Mouse (Mus musculus): ENCODE results near the gene Abcg8. TPM values are rescaled to one million over a fixed set of nuclear protein-coding genes. Genes with fewer than 3 reads are reported as not detected.

Abcg8 gene
- polyA plus RNA-seq, 1 experiment from 2014 or later: 0.14 TPM

DNA sequence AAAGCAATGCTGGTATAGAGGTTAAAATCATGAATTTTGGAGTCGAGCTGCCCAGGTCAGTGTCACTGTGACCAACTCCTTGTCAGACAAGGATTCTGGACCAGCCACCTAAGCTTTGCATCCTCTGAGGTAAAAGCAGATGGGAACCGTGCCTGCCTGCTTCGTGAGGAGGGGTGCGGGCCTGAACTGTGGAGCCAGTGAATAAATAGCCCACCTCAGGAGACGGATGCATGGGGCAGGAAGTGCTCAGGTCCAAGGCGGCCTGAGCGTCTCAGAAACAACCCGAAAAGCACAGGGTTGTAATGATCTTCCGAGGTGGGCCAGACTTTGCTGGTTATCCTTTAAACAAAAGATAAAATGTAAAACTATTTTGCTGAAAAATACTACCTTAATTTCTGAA lies 31.0 kb upstream of the Abcg8 start:
- ATAC-seq: no peak
- Histone ChIP-seq H3K27me3 (replicated peaks) (0 out of 2 replicates have a peak, but pooled peaks cover 3% of the 10 kb centered on the region), H3K4me3 (no peak overlapping the region), H3K4me2 (no peak overlapping the region), H3K9me3 (replicated peaks) (no peaks in the 10 kb centered on the region), H3K36me3 (no peaks in the 10 kb centered on the region), H3K27ac (no peak overlapping the region), H3K4me1 (peaks cover 3% of the 10 kb centered on the region; the same call in 1 of the 2 replicates), H3K9ac (no peak overlapping the region)
- WGBS (ENCODE audit: insufficient replicate concordance): 46% methylated on average over 9 of the region's 9 CpGs

DNA sequence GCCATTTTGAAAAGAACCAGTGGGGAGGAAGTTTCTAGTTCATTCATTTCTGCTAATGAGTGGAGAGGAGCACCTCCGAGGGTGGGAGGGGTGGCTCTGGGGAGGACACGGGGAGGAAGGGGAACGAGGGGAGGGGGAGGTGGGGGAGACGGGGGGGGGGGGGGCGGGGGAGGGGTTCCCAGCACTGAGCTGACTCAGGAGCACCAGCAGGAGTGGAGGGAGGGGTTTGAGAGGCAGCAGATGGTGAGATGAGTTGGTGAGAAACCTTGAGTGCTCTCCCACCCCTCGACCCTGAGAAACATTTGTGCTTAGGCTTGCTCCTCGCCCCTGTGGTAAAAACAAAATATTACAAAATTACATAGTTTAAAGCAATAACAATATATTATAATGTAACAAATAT lies 30.2 kb upstream of the Abcg8 start:
- Histone ChIP-seq H3K27ac (no peak overlapping the region), H3K9me3 (replicated peaks) (no peaks in the 10 kb centered on the region), H3K4me3 (no peak overlapping the region), H3K4me2 (no peak overlapping the region), H3K4me1 (peaks cover 3% of the 10 kb centered on the region; the same call in 1 of the 2 replicates), H3K9ac (no peak overlapping the region), H3K36me3 (no peaks in the 10 kb centered on the region), H3K27me3 (replicated peaks) (0 out of 2 replicates have a peak, but pooled peaks cover 3% of the 10 kb centered on the region)
- WGBS (ENCODE audit: insufficient replicate concordance): 17% methylated on average over 3 of the region's 7 CpGs
- ATAC-seq: no peak

DNA sequence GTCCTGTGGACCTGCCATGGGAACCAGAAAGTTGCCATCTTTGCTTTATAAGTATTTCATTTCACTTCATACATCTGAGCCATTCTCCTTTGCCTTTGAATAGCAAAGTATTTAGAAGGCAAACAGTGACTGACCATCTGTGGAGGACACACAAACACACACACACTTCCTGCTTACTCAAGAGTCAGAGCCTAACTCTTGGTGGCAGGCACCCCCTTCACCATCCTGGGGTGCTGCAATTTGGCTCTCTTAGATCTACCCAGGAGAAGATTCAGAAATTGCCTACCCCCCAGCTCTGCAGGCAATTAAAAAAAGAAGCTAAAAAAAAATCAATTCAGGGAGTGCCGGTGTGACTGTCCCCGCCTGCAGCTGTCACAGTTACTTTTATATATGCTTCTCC lies 29.6 kb upstream of the Abcg8 start:
- Histone ChIP-seq H3K36me3 (no peaks in the 10 kb centered on the region), H3K9ac (no peak overlapping the region), H3K4me1 (peaks cover 3% of the 10 kb centered on the region; the same call in 1 of the 2 replicates), H3K9me3 (replicated peaks) (no peaks in the 10 kb centered on the region), H3K27ac (no peak overlapping the region), H3K4me2 (no peak overlapping the region), H3K4me3 (no peak overlapping the region), H3K27me3 (replicated peaks) (0 out of 2 replicates have a peak, but pooled peaks cover 3% of the 10 kb centered on the region)
- ATAC-seq: no peak
- WGBS (ENCODE audit: insufficient replicate concordance): 67% methylated on average over 2 of the region's 2 CpGs

DNA sequence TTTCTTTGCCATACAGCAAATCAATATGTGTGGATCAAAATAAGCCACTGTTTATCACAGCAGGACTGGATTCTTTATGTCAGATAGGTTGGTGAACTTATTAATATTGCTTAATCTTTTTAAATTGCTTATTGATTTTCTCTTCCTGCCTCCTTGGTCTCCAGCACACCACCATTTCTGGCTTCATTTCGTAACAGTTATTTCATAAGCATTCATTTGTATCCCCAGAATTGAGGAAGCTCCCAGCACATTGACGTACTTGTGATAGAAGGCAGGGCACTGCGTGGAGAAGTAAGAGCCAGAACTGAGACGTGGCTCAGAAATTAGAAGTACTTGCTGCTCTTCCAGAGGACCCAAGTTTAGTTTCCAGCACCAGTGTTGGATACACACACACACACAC lies 28.5 kb upstream of the Abcg8 start:
- 41% methylated on average over 4 of the region's 4 CpGs for WGBS (ENCODE audit: insufficient replicate concordance)

DNA sequence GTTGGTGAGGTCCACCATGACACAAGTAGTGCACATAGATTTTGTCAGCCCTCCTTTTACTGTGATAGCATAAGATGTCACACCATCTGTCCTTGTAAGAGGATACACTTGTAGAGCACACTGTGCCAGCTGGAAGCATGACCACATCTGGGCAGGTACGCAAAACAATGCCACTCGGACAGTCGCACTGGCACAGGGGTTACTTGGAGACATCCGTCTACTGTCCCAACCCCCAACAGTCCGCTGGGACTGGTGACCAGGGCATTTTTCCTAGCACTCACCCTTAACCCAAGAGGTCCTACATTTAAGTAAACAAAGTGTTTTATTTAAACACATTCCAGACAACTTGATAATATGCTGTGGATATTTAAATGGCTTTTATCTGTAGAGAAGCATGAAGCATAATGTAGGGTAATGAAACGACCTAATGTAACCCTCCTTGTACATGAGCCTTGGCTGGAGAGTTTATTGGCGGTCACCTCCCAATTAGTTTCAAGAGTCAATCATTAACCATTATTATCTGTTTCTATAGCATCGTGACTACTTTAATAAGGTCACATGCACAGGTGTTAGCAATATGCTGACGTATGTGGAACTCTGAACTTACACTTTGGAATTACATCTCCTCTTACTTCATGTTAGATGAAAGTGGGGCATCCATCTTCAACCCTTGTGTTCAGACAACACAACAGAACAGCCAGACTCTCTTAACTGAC lies 25.6 kb upstream of the Abcg8 start:
- Histone ChIP-seq H3K4me1 (peaks cover 3% of the 10 kb centered on the region; the same call in 1 of the 2 replicates), H3K4me2 (no peak overlapping the region), H3K9me3 (replicated peaks) (no peaks in the 10 kb centered on the region), H3K4me3 (no peak overlapping the region), H3K27me3 (replicated peaks) (no peaks in the 10 kb centered on the region), H3K36me3 (no peaks in the 10 kb centered on the region), H3K27ac (no peak overlapping the region), H3K9ac (no peak overlapping the region)
- WGBS (ENCODE audit: insufficient replicate concordance): 71% methylated on average over 9 of the region's 9 CpGs
- no peak for ATAC-seq

More for the DNA sequence above, 28.5 kb upstream of the Abcg8 start:
- Histone ChIP-seq H3K36me3 (no peaks in the 10 kb centered on the region), H3K9me3 (replicated peaks) (no peaks in the 10 kb centered on the region), H3K9ac (no peak overlapping the region), H3K4me2 (no peak overlapping the region), H3K27ac (no peak overlapping the region), H3K4me3 (no peak overlapping the region), H3K27me3 (replicated peaks) (0 out of 2 replicates have a peak, but pooled peaks cover 3% of the 10 kb centered on the region), H3K4me1 (peaks cover 3% of the 10 kb centered on the region; the same call in 1 of the 2 replicates)
- ATAC-seq: no peak

DNA sequence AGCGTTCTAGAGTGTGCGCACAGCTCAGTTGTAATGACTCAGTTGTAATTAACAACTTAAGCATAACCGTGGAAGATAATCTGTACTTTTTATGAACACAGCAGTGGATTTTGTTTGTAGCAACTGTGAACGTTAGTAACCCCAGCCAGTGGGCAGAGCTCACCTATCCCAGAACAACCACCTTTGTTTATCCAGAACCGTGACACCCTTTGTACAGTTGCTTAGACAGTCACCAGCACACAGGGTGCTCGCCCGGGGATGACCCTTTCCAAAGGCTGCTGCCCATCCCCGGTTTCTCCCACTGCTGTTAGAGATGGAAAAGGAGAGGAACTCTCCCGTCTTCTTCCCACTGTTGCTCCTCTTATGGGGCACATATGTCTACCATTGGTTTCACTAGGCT lies 22.6 kb upstream of the Abcg8 start:
- H3K4me3 ChIP-seq: no peak overlapping the region
- no peak overlapping the region for H3K27ac ChIP-seq
- WGBS (ENCODE audit: insufficient replicate concordance): 78% methylated on average over 9 of the region's 9 CpGs
- H3K4me1 ChIP-seq: no peaks in the 10 kb centered on the region
- H3K4me2 ChIP-seq: no peak overlapping the region
- no peak for ATAC-seq
- no peaks in the 10 kb centered on the region for H3K9me3 ChIP-seq (replicated peaks)
- H3K36me3 ChIP-seq: no peaks in the 10 kb centered on the region
- no peak overlapping the region for H3K9ac ChIP-seq
- no peaks in the 10 kb centered on the region for H3K27me3 ChIP-seq (replicated peaks)

DNA sequence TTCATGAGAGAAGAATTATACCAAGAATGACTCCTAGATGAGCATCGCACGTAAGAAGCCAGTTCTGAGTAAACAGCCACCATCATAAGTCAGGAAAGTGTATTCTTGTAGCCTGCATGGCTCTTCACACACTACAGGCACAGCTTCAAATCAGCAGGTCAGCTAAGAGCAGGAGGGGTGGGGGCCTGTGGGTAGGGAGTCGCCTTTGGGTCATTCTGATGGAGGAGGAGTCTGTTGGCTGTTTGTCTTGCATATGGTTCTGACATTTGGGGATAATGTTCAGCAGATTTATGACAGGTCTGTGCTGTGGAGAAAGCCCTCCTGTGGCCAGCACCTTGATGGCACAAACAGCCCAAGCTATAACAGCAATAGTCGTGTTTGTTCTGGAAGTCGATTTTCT lies 19.9 kb upstream of the Abcg8 start:
- Histone ChIP-seq H3K27me3 (replicated peaks) (no peaks in the 10 kb centered on the region), H3K4me1 (no peaks in the 10 kb centered on the region), H3K9ac (no peak overlapping the region), H3K4me3 (no peak overlapping the region), H3K4me2 (no peak overlapping the region), H3K36me3 (no peaks in the 10 kb centered on the region), H3K9me3 (replicated peaks) (no peaks in the 10 kb centered on the region), H3K27ac (no peak overlapping the region)
- WGBS (ENCODE audit: insufficient replicate concordance): 60% methylated on average over 5 of the region's 5 CpGs
- ATAC-seq: no peak

DNA sequence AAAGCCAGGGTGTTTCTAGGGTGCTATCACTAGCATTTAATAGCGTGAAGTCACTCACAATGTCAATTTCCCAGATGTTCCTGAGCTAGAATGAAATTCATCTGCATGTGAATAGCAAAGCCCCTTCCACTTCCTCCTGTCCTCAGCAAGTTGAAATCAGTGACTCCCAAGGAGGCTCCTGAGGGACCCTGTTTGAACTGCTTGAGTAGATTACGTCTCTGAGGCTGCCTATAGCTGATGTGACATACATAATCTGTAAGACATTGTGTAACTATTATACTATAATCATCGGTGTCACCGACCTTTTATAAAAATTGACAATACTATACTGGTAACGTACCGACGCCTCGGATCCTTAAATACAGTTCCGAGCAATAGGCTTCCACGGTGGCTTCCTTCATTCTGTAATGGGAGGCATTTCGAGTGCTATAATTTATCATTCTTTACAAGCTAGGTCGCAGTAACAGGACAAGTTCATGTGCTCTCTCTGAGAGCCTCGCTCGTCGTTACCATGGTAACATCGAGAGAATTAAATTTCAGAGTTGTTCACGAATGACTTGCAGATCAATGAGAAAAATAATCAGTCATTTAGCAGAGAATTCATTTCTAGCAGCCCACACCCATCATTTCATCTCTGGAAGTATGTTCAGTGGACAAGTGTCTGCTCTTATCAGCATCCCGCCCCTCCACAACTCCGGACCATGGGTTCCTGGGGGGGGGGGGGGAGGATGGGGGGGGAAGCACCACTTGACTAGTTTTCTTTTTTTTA lies 19.3 kb upstream of the Abcg8 start:
- Histone ChIP-seq H3K36me3 (no peaks in the 10 kb centered on the region), H3K27me3 (replicated peaks) (no peaks in the 10 kb centered on the region), H3K4me2 (no peak overlapping the region), H3K9ac (no peak overlapping the region), H3K4me1 (no peaks in the 10 kb centered on the region), H3K9me3 (replicated peaks) (no peaks in the 10 kb centered on the region), H3K4me3 (no peak overlapping the region), H3K27ac (no peak overlapping the region)
- WGBS (ENCODE audit: insufficient replicate concordance): 72% methylated on average over 19 of the region's 19 CpGs
- ATAC-seq: no peak

DNA sequence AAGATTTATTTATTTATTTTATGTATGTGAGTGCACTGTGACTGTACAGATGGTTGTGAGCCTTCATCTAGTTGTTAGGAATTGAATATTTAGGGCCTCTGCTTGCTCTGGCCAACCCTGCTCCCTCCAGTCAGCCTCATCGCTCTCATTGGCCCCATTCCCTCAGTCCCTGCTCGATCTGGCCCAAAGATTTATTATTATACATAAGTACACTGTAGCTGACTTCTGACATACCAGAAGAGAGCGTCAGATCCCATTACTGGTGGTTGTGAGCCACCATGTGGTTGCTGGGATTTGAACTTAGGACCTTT lies 18.7 kb upstream of the Abcg8 start:
- Histone ChIP-seq H3K9ac (no peak overlapping the region), H3K4me2 (no peak overlapping the region), H3K27me3 (replicated peaks) (no peaks in the 10 kb centered on the region), H3K4me3 (no peak overlapping the region), H3K27ac (no peak overlapping the region), H3K9me3 (replicated peaks) (no peaks in the 10 kb centered on the region), H3K4me1 (no peaks in the 10 kb centered on the region), H3K36me3 (no peaks in the 10 kb centered on the region)
- ATAC-seq: no peak
- 68% methylated on average over 3 of the region's 3 CpGs for WGBS (ENCODE audit: insufficient replicate concordance)

DNA sequence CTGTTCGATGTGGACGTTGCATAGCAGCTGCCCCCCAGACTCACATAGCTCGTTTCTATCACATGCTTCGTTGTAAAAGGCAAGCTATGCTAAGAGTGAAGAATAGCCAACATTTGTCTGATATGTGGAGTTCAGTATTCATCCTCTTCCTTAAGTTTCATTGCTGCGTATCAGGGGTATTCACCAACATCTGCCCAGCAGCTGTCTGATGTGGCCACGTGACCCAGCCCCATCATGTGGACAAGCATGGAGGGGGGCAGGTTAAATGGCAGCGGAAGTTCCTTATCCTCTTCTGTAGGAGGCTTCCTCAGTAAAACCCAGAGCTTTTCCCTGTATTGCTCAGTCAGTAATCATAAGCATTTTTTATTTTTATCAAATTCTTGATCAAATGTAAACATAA lies 18.3 kb upstream of the Abcg8 start:
- WGBS (ENCODE audit: insufficient replicate concordance): 63% methylated on average over 7 of the region's 7 CpGs
- no peaks in the 10 kb centered on the region for H3K9me3 ChIP-seq (replicated peaks)
- H3K36me3 ChIP-seq: no peaks in the 10 kb centered on the region
- no peak for ATAC-seq
- no peak overlapping the region for H3K9ac ChIP-seq
- H3K4me2 ChIP-seq: no peak overlapping the region
- H3K4me3 ChIP-seq: no peak overlapping the region
- H3K27me3 ChIP-seq (replicated peaks): no peaks in the 10 kb centered on the region
- no peaks in the 10 kb centered on the region for H3K4me1 ChIP-seq
- H3K27ac ChIP-seq: no peak overlapping the region

DNA sequence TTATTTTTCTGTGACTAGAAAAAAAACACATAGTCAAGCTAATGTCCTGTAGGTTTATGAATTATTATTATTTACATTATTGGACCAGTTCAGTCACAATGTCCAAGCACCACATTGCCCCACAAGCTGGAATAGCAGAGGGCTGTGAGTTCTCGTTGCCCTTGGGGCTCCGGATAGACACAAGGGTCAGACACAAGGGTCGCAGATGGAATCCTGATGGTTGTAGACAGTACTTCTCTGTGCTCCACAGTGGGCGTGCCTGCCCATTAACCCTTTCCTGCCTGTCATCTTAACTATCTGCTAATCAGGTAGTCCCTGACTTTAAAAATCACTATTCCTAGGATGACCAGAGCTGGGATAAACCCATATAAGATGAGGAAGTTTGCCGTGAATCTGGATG lies 17.9 kb upstream of the Abcg8 start:
- Histone ChIP-seq H3K4me1 (no peaks in the 10 kb centered on the region), H3K27ac (no peak overlapping the region), H3K36me3 (no peaks in the 10 kb centered on the region), H3K27me3 (replicated peaks) (no peaks in the 10 kb centered on the region), H3K4me3 (no peak overlapping the region), H3K4me2 (no peak overlapping the region), H3K9me3 (replicated peaks) (no peaks in the 10 kb centered on the region), H3K9ac (no peak overlapping the region)
- WGBS (ENCODE audit: insufficient replicate concordance): 53% methylated on average over 5 of the region's 5 CpGs
- no peak for ATAC-seq

DNA sequence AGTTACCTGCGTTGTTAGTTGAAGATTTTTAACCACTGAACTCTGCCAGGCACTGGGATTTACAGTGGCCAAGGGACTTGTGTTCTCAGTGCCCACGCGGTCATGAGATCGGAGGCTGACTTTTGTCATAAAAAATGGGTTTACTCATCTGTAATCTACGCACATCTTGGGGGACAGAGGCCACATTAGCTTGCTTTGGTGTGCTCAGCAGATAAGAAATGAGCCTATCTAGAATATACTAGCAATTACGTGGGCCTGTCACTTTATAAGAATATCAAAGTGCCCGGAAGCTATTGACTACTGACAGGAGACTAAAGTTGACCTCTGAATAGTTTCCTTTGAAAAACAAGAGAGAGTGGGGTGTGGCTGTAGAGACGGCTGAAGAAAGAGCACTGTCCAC lies 17.2 kb upstream of the Abcg8 start:
- ATAC-seq: no peak
- Histone ChIP-seq H3K4me3 (no peak overlapping the region), H3K9ac (no peak overlapping the region), H3K36me3 (no peaks in the 10 kb centered on the region), H3K9me3 (replicated peaks) (no peaks in the 10 kb centered on the region), H3K4me1 (no peaks in the 10 kb centered on the region), H3K27ac (no peak overlapping the region), H3K4me2 (no peak overlapping the region), H3K27me3 (replicated peaks) (no peaks in the 10 kb centered on the region)
- WGBS (ENCODE audit: insufficient replicate concordance): 71% methylated on average over 8 of the region's 8 CpGs
